Mouse (Mus musculus): ENCODE measurements around the gene Btbd6.

Btbd6 gene

GRCm38 (mm10) chr12:112976371-112977073 is at the start of gene Btbd6:
TSS of gene Btbd6 (plus strand) at chr12:112976482.
- DNase-seq (ENCODE audit: low spot score in 2 of 2), result peak; percentile 90 to 92

- DNase-seq (ENCODE audit: low spot score in 2 of 2), result no peak
Observed at GRCm38 (mm10) chr12:112927265-112927664, 49.0 kb upstream of the Btbd6 start.

- DNase-seq (ENCODE audit: low spot score in 2 of 2), result no peak
Observed at GRCm38 (mm10) chr12:112928401-112929241, 47.7 kb upstream of the Btbd6 start.

GRCm38 (mm10) chr12:112929562-112930352 is 46.5 kb upstream of the Btbd6 start, which contains the start of gene Jag2:
TSS of gene Jag2 (minus strand) at chr12:112929776.
- DNase-seq (ENCODE audit: low spot score in 2 of 2), result peak in 1 of 2 experiments; percentile 32

GRCm38 (mm10) chr12:112932647-112933046 is 43.6 kb upstream of the Btbd6 start:
- DNase-seq (ENCODE audit: low spot score in 2 of 2), result no peak

GRCm38 (mm10) chr12:112937906-112938305 is 38.4 kb upstream of the Btbd6 start:
- no peak for DNase-seq (ENCODE audit: low spot score in 2 of 2)

GRCm38 (mm10) chr12:112938366-112938765 is 37.9 kb upstream of the Btbd6 start:
- DNase-seq (ENCODE audit: low spot score in 2 of 2), result no peak

- no peak for DNase-seq (ENCODE audit: low spot score in 2 of 2)
Observed at GRCm38 (mm10) chr12:112938873-112939565, 37.3 kb upstream of the Btbd6 start.

GRCm38 (mm10) chr12:112940238-112940637 is 36.0 kb upstream of the Btbd6 start:
- DNase-seq (ENCODE audit: low spot score in 2 of 2), result no peak

GRCm38 (mm10) chr12:112940710-112941109 is 35.6 kb upstream of the Btbd6 start:
- DNase-seq (ENCODE audit: low spot score in 2 of 2), result no peak

- no peak for DNase-seq (ENCODE audit: low spot score in 2 of 2)
Observed at GRCm38 (mm10) chr12:112941156-112941775, 35.0 kb upstream of the Btbd6 start.

- peak; percentile 79 to 81 for DNase-seq (ENCODE audit: low spot score in 2 of 2)
Observed at GRCm38 (mm10) chr12:112941776-112942713, 34.2 kb upstream of the Btbd6 start, which contains the start of gene Nudt14. TSS of gene Nudt14 (minus strand) at chr12:112942124.

GRCm38 (mm10) chr12:112943669-112944068 is 32.6 kb upstream of the Btbd6 start:
- DNase-seq (ENCODE audit: low spot score in 2 of 2), result no peak

- DNase-seq (ENCODE audit: low spot score in 2 of 2), result no peak
Observed at GRCm38 (mm10) chr12:112947307-112947706, 29.0 kb upstream of the Btbd6 start.

- peak; percentile 72 for DNase-seq (ENCODE audit: low spot score in 2 of 2)
Observed at GRCm38 (mm10) chr12:112950040-112950760, 26.1 kb upstream of the Btbd6 start.

GRCm38 (mm10) chr12:112950761-112951129 is 25.5 kb upstream of the Btbd6 start:
- DNase-seq (ENCODE audit: low spot score in 2 of 2), result no peak

- no peak for DNase-seq (ENCODE audit: low spot score in 2 of 2)
Observed at GRCm38 (mm10) chr12:112951150-112951842, 25.0 kb upstream of the Btbd6 start.

- no peak for DNase-seq (ENCODE audit: low spot score in 2 of 2)
Observed at GRCm38 (mm10) chr12:112952433-112952832, 23.8 kb upstream of the Btbd6 start.
